Mouse (Mus musculus) kidney, adult 9 months (tissue): ENCODE data around the gene Fez1.

ENCODE experiments used
- DNase-seq: peaks from one replicate; pipeline ENCODE4 v3.0.0; 2022

Fez1 gene

GRCm38 (mm10) chr9:36821644-36822000 lies at the start of gene Fez1:
TSS of gene Fez1 (plus strand) at chr9:36821864.
- DNase-seq = no peak

GRCm38 (mm10) chr9:36783921-36784320 lies 37.7 kb upstream of the Fez1 start:
- DNase-seq = no peak

DNA sequence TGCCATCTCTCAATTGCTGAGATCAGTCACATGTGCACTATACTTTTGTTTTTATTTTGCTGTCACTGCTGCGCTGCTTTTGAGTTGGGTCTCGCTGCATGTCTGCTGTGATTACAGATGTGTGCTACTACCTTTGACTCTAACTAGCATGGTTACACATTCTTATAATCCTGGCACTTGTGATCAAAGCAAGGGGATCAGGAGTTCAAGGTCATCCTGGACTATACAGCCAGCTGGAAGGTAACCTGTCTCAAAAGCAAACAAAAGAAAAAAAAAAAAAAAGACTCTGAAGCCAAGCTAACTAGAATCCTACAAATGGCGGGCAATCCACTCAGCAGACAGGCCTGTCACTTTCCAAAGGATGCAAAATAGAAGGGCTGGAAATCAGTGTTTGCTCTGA lies 29.5 kb upstream of the Fez1 start:
- no peak for DNase-seq

DNA sequence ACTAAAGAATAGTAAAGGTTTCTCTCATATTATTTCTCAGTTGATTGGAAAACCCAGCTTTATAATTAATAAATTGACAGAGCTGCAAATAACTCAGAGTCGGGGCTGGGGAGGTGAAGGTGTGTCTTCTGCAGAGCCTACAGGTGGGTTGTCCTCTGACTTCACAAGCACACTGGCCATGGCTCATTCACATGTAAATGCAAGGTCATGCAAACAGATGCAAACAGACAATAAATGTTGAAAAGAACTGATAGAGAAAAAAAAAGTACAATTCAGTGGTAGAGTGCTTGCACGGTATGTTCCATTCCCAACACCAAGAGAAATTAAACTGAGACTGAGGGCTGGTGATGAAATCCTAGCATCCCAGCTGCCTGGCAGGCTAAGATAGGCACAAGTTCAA lies 27.2 kb upstream of the Fez1 start:
- DNase-seq = no peak

- peak; percentile 15 for DNase-seq
Measured at GRCm38 (mm10) chr9:36795556-36795955, 26.1 kb upstream of the Fez1 start.

- peak; percentile 11 for DNase-seq
Measured at GRCm38 (mm10) chr9:36796224-36796623, 25.4 kb upstream of the Fez1 start.

GRCm38 (mm10) chr9:36796781-36797555 lies 24.7 kb upstream of the Fez1 start, which contains the start of gene Ei24:
TSS of gene Ei24 (minus strand) at chr9:36797393.
- peak; percentile 96 for DNase-seq

- DNase-seq = no peak
Measured at GRCm38 (mm10) chr9:36801961-36802360, 19.7 kb upstream of the Fez1 start.

DNA sequence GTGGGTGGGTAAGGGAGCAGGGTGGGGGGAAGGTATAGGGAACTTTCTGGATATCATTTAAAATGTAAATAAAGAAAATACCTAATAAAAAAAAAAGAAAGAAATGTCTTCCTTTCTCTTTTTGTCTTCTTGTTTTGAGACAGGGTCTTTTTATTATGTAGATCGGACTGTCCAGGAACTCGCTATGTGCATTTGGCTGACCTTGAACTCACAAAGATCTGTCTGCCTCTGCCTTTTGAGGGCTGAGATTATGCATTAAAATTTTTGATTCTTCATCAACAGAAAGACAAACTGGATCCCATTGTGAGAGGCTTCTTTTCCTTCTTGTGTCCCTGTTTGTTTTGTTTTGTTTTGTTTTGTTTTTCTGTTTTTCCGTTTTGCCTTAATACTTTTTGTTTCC lies 18.7 kb upstream of the Fez1 start:
- DNase-seq = no peak

- DNase-seq = no peak
Measured at GRCm38 (mm10) chr9:36803386-36803785, 18.3 kb upstream of the Fez1 start.

DNA sequence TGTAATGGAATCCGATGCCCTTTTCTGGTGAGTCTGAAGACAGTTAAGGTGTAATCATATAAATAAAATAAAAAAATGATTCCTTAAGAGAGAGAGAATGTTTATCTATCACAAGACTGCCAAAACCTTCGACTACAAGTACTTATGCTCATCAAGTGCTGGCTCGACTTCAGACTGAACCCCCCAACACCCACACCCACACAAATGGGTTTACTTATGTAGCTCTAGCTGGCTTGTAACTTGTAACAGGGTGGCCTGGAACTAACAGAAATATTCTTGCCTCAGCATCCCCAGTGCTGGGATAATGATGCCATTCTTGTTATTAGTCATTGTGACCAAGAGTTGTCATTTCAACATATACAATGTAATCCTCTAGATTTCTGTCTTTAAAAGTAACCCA lies 17.7 kb upstream of the Fez1 start:
- no peak for DNase-seq

DNA sequence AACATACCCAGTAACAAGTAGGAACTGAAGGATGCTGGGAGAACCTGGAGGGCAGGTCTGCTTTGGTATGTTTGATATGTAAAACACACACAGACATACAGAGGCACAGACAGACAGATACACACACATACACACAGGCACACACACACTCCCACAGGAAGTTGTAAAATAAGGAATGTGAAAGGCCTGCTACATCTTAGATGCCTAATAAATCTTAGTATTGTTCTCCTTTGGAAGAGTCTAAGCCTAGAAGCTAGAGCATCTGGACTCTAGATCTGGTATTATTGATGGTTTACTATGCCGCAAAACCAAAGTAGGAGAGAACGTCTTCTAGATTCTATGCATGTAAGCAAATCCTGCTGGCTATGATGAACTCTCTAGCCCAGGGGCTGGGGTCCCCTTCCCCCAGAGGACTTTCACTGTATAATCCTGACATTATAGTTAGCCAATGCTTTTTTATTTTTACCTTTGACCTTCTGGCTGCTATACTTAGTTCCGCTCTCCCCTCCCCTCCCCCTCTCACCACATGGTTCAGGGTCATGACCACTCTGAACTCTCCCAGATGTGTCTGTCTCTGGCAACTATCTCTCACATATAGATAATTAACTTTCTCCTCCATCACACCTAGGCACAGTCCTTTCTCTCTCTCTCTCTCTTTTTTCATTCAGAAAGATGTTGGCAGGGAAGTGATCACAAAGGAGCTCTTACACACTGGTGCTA lies 16.2 kb upstream of the Fez1 start:
- DNase-seq = peak; percentile 29

GRCm38 (mm10) chr9:36808126-36808785 lies 13.4 kb upstream of the Fez1 start:
- DNase-seq = peak; percentile 29

GRCm38 (mm10) chr9:36814486-36814885 lies 7.2 kb upstream of the Fez1 start:
- no peak for DNase-seq

GRCm38 (mm10) chr9:36818905-36819304 lies 2.8 kb upstream of the Fez1 start:
- no peak for DNase-seq

GRCm38 (mm10) chr9:36820969-36821643 lies 558 bp upstream of the Fez1 start:
- DNase-seq = no peak

DNA sequence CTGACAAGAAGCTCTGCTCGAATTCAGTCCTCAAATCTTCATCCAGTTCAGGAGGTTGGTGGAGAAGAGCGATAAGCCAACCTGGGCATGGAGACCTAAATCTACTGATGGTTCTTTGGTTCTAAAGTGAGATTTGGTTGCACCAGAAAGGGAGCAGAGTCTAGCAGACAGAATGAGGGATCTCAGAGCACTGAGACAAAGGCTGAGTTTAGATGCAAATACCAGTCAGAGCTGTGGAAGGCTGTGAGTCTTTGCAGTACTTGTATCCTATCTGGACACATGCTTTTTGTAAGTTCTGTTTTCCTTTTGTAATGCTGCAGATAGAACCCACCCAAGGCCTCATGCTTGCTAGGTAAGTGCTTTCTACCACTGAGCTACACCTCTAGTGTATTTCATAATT lies 360 bp downstream of the Fez1 start:
- no peak for DNase-seq

- DNase-seq = no peak
Measured at GRCm38 (mm10) chr9:36826612-36827363, 5.1 kb downstream of the Fez1 start.

GRCm38 (mm10) chr9:36831401-36831800 lies 9.7 kb downstream of the Fez1 start:
- DNase-seq = no peak

- peak; percentile 28 for DNase-seq
Measured at GRCm38 (mm10) chr9:36832529-36832928, 10.9 kb downstream of the Fez1 start.

GRCm38 (mm10) chr9:36833043-36833881 lies 11.6 kb downstream of the Fez1 start:
- no peak for DNase-seq

GRCm38 (mm10) chr9:36833914-36834313 lies 12.2 kb downstream of the Fez1 start:
- DNase-seq = no peak
